Mouse (Mus musculus) cerebellum, adult 9-10 months (tissue): Measurements from ENCODE around the gene Vdac2.
A peak's percentile ranks its signal among the peaks of the same experiment; 100 is the strongest.

Source experiments
- DNase-seq: peaks from one replicate; pipeline ENCODE4 v3.0.0; 2022

Gene Vdac2

DNA sequence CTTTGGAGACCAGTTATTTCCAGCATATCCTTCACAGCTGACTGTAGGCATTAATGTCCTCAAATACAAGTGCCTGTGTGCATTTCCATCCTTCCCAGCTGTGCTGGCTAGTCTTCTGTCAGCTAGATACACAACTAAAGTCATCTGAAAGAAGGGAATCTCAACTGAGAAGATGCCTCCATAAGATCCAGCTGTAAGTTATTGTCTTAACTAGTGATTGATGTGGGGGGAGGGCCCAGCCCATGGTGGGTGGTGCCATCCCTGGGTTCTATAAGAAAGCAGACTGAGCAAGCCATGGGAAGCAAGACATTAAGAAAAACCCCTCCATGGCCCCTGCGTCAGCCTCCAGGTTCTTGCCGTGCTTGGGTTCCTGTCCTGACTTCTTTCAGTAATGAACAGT lies at the start of gene Vdac2:
Gene Vdac2 (plus strand): TSS at position 301 of the 400 bp plus-strand sequence.
- peak; percentile 1 for DNase-seq

DNA sequence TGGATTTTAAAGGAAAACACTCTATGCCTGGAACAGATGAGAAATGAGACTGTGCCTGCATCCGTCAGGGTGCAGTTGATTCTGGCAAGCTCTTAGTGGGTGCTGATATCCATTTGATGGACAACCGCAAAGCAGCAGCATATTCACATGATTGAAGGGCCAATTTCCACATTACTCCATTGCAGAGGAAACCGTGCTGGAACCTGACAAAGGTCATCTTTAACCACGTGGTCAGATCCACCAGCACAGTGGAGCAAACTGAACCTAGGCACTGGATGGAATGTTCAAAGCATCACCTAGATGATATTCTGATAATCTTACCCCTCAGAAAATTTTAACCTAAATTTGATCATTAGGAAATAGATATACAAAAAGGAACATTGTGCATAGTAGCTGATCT lies 48.8 kb upstream of the Vdac2 start:
- no peak for DNase-seq

DNA sequence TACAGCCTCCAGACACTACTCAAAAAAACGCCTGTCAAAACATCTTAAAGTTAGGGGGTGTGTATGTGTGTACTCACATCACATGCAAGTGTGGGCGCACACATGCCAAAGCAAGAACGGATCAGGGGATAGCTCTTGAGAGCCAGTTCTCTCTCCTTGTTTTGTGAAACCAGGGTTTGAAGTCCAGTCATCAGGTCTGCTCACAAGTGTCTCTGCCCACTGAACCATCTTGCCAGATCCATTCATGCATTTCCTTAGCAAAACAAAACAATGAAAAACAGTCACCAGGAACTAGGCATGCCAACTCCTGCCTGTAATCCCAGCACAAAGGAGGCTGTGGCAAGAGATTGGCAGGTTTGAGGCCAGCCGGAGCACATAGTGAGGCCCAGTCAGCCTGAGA lies 38.5 kb upstream of the Vdac2 start:
- no peak for DNase-seq

DNA sequence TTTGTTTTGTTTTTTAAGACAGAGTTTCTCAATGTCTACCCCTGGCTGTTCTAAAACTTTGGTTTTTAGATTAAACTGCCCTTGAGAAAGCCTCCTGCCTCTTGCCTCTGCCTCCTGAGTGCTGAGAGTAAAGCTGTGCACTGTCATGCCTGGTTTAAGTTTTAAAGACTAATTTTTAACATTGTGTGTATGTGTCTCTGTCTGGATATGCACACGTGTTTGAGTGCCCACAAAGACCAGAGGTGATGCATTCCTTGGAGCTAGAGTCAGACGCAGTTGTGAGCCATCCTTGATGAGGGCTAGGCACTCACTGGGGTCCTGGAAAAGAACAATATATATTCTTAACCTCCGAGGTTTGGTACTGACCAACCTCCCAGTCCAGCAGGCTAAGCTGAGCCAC lies 37.7 kb upstream of the Vdac2 start:
- no peak for DNase-seq

DNA sequence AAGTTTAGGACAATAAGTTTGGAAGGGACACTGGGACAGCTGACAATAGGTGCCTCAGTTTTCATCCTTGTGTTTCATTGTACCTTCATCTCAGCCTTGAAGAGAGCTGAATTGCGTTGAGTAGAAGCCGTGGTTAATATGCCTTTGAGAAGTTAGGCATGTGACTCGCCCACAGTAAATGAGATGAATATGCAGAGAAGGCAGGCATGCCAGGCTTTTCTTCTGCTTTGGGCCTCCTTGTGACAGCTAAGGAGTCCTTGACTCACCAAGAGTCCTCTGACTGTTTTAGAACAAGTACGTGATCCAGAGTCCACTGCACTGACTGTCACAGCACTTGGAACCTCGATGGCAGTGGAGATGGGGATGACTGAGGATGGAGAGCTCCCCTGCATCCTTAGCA lies 36.9 kb upstream of the Vdac2 start:
- DNase-seq = no peak

DNA sequence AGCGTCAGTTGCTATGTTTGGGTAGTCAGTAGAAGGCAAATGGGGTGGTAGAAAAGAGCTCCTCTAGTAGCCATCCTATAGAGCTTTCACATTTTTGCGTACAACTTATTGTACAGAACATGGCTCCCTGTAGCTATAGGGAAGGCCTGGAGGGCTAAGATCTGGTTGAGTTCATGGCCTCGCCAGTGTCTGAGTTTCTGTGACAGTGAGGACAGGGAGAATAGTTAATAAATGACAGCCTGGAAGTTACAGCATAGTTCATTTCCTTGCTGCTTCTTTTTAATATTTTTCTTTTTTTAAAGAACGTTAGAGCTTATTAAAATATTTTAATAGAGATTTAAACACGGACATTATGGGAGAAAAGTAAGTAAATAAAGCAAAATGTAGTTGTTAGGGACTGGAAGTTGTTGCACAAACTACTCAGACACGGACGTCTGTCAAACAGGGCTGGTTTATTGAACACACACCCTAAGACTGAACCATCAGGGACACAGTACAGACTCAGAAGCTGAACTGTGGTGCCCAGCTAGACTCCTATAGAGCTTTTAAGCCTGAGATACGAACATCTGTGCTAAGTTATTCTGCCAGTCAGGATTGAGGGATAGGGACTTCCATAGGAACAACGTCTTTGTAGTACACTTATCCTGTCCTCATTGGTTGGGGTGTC lies 34.3 kb upstream of the Vdac2 start:
- no peak for DNase-seq

- no peak for DNase-seq
Measured at GRCm38 (mm10) chr14:21791722-21792121, 33.3 kb upstream of the Vdac2 start.

DNA sequence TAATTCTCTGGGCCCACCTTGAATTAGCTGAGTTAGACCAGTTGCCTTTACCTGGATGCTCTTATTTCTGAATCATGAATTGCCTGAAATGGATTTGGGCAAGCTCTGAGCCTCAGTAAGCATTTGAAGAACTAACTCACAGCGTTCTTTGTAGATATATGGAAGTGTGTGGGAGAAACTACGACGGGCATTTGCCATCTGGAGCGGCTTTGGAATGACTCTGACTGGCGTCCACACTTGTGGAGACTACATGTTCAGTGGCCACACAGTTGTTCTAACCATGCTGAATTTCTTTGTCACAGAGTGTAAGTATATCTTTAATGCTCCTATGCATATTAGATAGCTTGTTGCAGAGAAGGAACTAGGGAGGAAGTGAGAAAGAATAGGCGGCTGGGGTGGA lies 32.8 kb upstream of the Vdac2 start:
- DNase-seq = no peak

DNA sequence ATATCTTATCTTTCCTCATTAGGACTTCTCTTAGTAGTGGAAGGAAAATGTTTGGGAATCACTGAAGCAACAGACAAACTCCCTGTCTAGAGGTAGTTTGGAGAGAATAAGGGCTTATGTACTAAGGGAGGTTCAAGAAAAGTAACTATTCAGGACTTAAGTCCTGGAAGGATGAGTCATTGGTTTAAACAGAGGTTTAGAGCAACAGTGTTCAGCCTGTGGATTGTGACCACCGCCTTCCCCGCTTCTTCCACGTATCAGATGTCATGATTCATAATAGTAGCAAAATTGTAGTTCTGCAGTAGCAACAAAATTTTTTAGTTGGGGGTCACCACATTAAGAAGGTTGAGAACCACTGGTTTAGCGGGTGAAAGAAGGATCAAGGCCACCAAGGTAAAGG lies 24.4 kb upstream of the Vdac2 start:
- no peak for DNase-seq

DNA sequence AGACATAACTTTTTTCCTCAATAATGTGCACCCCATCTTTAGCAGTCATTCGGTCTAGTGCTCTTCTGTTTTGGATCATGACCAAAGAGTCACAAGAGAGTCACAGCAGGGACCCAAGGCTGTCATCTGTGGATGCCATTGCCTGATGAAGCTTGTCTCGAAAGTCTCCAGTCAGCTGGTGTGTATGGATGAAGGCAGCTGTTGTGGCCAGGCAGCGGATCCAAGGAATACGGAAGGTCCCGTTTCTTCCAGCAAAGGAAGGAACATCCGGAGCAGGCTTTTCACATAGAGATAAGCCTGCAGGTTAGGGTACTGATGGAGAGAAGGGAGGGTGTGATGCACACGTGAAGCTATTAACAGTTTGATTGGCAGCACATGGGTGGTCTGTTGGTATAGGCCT lies 23.4 kb upstream of the Vdac2 start:
- no peak for DNase-seq

DNA sequence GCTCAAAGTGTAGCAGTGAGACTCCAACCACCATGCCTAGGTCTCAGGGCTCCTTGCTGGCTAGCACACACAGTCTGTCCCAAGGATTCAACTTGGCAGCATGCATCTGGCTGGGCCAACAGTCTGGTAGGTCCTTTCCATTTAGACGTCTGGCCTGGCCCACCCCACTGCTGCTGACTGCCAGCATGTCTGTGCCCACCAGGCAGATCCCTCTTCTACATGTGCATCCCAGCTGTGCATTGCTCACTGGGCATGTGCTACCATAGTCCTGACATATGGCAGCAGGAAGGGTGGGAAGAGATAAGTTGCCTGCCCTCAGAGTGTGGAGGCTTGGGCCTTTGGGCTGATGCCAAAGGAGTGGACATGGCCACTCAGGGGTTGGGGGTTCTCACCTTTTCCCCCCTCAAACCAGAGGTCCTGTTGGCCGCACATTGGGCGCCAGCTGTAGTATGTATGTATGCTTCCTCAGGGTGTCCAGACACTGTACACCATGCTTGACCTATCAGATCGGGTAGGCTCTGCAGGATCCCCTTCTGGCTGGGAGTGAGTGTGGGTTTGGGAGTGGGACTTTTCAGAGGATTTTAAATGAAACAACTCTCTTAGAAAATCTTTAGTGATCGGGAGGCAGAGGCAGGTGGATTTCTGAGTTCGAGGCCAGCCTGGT lies 22.4 kb upstream of the Vdac2 start:
- DNase-seq = no peak

DNA sequence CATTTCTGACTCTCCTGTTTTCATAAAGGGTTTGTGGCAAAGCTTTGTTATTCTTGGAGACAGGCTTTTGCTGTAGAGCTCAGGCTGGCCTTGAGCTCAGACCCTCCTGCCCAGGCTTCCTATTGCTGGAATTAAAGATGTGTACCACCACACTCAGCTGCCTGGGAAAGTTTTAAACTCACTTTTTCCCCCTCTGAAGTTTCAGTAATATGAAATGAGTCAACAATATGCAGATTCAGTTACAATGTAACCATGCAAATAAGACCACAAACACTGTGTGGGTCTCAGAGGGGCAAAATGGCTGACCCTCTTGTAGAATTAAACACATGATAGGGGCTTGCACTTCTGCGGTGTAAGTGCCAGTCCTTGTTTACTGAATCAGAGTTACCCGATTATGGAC lies 18.8 kb upstream of the Vdac2 start:
- DNase-seq = no peak

DNA sequence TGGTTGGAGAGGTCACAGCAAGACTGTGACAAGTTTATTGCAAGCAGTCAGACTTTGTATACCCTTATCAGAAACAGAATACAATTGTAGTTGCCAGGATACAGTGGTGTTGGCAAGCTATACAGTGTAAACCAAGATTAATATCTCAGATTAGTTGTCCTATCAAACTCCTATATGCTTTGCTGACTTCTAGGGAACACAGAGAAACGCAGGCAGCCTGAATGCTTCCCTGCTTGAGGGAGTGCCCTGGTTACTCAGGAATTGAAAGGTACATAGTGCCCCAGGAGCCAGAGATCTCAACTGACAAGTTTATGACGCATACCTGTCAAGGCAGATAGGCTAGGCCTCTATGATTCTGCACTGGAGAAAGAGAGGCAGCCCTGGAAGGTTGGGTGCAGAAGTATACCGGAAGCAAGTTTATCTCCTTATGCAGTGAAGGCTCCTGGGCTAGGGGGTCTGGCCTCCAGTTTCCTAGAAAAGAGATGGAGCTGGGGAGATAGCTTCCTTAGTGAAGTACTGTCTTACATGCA lies 18.3 kb upstream of the Vdac2 start:
- DNase-seq = no peak

GRCm38 (mm10) chr14:21808208-21808922 lies 16.7 kb upstream of the Vdac2 start:
- no peak for DNase-seq

DNA sequence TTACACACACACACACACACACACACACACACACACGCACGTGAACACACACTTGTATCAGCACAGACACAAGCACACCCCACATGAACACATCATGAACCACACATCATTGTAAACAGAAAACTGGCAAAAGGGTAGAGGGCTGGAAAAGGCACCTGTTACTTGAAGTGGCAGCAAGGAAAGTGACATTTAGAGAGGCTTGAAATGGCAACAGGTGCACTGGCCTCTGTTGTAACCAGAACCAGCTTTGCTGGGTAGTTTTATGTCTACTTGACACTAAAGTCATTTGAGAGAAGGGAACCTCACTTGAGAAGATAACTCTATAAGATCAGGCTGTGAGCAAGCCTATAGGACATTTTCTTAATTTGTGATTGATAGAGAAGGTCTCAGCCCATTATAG lies 15.6 kb upstream of the Vdac2 start:
- DNase-seq = no peak

DNA sequence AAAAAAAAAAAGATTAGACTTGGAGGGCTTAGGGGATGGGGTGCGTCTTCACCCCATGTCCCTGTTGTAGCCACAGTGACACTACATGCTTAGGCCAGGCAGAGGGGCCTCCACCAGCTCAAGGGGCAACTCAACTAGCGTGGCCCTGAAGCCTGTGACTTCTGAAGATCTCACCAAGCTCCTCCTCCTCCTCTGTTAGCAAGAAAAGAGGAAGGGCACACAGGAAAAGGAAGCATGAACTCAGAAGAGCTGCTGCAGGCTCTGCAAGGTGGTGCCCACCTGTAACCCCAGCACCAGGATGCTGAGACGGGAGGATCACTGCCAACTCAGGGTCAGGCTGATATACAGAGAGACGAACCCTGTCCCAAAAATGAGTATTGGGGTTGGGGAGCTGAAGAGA lies 13.7 kb upstream of the Vdac2 start:
- DNase-seq = no peak

- DNase-seq = no peak
Measured at GRCm38 (mm10) chr14:21811744-21812393, 13.2 kb upstream of the Vdac2 start.

- peak; percentile 75 for DNase-seq
Measured at GRCm38 (mm10) chr14:21812590-21813162, 12.4 kb upstream of the Vdac2 start.

DNA sequence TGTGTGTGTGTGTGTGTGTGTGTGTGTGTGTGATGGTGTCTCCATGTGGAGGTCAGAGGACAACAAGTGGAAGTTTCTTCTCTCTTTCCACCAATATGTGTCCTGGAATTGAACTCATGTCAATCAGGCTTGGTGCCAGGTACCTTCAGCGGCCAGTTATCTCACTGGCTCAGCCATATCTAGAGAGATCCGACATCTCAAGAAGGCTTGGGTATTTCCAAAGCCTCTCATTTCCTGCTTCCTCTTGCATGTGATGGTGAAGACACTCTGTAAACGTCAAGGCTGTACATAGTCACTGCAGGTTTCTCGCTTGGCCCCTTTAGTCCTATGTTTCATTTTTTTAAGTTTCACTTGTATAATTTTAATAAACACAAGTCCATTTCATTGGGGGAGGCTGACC lies 11.8 kb upstream of the Vdac2 start:
- no peak for DNase-seq

- no peak for DNase-seq
Measured at GRCm38 (mm10) chr14:21813847-21814246, 11.2 kb upstream of the Vdac2 start.

- no peak for DNase-seq
Measured at GRCm38 (mm10) chr14:21814606-21815005, 10.4 kb upstream of the Vdac2 start.

DNA sequence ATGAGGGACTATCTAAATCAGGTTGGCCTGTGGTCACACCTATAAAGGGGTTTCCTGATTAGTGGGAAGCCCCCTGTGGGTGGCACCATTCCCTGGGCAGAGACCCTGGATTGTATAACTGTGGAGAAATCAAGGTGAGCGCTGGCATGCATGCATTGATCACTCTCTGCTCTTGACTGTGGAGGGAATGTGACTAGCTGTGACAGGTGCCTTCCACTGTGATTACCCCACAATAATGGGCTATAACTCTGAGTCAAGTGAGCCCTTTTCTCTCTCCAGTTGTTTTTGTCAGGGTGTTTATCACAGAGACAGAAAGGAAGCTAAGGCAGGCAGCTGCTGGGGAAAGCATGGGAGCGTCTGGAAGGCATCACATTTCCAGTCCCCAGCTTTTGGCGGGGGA lies 8.8 kb upstream of the Vdac2 start:
- no peak for DNase-seq

GRCm38 (mm10) chr14:21817453-21817852 lies 7.6 kb upstream of the Vdac2 start:
- DNase-seq = no peak
